Mouse (Mus musculus): Measurements from ENCODE around the gene Rprd1b.

The Rprd1b gene

DNA sequence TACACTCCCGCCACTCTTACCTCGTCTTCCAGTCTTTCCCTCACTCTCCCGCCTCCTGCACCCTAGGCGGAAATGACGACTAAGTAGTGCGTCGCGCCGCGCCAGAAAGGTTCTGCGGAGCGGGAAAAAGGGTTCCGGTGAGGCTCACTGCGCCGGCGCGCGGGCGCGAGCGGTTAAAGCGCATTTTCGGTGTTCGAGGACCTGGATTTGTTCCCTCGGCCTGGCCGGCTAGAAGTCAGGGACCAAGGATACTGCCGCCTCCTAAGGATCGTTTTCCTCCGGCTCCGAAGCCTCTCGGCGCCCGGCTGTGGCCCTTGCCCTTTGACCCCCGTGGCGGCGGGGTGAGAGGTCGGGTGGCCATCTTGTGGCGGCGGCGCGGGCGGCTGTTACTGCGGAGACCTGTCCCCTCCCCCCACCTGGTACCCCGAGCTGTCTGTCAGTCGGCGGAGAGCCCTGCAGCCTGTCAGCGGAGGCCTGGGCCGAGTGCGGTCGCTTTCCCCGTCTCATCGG, at the start of gene Rprd1b, which contains the start of gene Tti1:
Gene Rprd1b (plus strand): TSS at position 144 of the 510 bp plus-strand sequence.
Gene Tti1 (minus strand): TSS at position 80 of the 510 bp plus-strand sequence.
- in situ Hi-C loops (cut with MboI; ENCODE audit: low pct_unique_long_range_greater_than_20kb in 1 of 2, low sequenced_read_pairs in 2 of 2, unreplicated experiment in 1 of 2): no loop called here

DNA sequence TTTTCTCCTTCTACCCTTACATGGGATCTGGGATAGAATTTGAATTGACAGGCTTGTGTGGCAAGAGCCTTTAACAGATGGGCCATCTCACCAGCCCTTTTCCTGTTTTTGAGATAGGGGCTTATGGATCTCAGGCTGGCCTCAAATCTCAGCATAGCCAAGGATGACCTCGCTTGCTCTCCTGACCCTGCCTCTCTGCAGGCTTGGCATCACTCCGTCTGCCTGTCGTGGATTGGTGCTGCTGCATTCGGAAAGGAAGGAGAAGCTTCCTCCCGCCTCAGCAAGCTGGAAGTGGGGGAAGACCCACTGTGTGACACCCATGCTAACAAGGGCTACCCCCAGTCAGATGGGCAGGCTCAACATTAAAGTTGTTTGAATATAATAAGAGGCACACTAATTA, 49.1 kb upstream of the Rprd1b start:
- in situ Hi-C loops (cut with MboI; ENCODE audit: low pct_unique_long_range_greater_than_20kb in 1 of 2, low sequenced_read_pairs in 2 of 2, unreplicated experiment in 1 of 2): no loop called here

- in situ Hi-C loops (cut with MboI; ENCODE audit: low pct_unique_long_range_greater_than_20kb in 1 of 2, low sequenced_read_pairs in 2 of 2, unreplicated experiment in 1 of 2): loop anchor here in 1 of 2 experiments (10.0 kb wide), 1 partner anchor 238 kb away; no protein-coding TSS in a partner anchor
These were observed 45.6 kb upstream of the Rprd1b start for GRCm38 (mm10) chr2:157982727-157983126.

DNA sequence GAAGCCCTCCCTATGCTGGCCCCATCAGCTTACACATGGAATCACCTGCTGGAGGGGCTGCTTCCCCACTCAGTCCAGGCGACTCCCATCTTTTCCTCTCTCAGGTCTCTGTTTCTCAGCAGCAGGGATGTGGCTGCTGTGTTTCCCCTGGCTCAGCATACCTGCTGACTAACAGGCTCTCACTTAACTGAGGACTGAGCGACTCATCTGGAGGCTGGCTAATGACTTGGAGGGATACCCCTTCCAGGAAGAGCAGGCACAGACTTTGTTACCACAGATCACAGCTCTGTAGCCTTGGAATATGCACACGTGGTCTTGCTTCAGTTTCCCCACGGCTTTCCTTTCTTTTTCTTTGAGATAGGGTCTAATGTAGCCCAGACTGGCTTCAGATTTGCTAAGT, 45.0 kb upstream of the Rprd1b start:
- in situ Hi-C loops (cut with MboI; ENCODE audit: low pct_unique_long_range_greater_than_20kb in 1 of 2, low sequenced_read_pairs in 2 of 2, unreplicated experiment in 1 of 2): loop anchor here in 1 of 2 experiments (10.0 kb wide), 1 partner anchor 238 kb away; no protein-coding TSS in a partner anchor

- in situ Hi-C loops (cut with MboI; ENCODE audit: low pct_unique_long_range_greater_than_20kb in 1 of 2, low sequenced_read_pairs in 2 of 2, unreplicated experiment in 1 of 2): loop anchor here in 1 of 2 experiments (10.0 kb wide), 1 partner anchor 241 kb away; no protein-coding TSS in a partner anchor
These were observed 42.7 kb upstream of the Rprd1b start for GRCm38 (mm10) chr2:157985611-157986010.

GRCm38 (mm10) chr2:157986235-157986634, 42.1 kb upstream of the Rprd1b start:
- in situ Hi-C loops (cut with MboI; ENCODE audit: low pct_unique_long_range_greater_than_20kb in 1 of 2, low sequenced_read_pairs in 2 of 2, unreplicated experiment in 1 of 2): loop anchor here in 1 of 2 experiments (10.0 kb wide), 1 partner anchor 241 kb away; no protein-coding TSS in a partner anchor

DNA sequence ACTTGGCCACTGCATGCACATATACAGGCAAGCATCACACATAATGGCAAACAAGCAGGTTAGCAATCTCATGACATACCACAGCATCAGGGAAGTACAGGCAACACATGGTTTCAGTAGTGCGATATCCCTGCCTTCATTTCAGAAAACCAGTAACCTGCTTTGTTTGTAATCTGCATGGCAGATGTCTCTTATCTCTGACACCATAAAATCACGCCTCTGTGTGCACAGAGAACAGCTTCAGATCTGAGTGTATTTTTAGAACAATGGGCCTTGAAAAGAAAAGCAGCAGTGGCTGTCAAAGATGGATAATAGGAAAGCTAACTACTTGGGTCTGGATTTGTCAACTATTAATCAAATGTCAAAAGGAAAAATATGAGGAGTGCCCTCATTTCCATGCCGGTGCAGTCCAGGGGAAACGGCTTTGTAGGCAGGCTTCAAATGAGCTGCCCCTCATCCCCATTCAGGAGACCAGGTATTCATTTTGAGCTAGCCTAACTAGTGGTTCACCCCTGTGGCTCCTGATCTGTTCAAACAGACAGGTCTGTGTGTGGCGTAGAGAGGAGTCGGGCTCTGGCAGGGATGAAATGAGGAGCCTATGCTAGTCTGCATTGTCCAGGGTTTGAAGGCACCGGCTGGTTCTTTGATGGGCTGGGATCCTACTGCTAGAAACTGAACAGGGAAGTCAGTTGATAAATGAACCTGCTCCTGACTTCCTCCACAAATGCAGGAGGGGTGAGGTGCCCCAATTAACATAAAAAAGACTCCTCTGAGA, 39.7 kb upstream of the Rprd1b start:
- in situ Hi-C loops (cut with MboI; ENCODE audit: low pct_unique_long_range_greater_than_20kb in 1 of 2, low sequenced_read_pairs in 2 of 2, unreplicated experiment in 1 of 2): loop anchor here in 1 of 2 experiments (10.0 kb wide), 1 partner anchor 244 kb away; no protein-coding TSS in a partner anchor

GRCm38 (mm10) chr2:157989946-157990345, 38.4 kb upstream of the Rprd1b start:
- in situ Hi-C loops (cut with MboI; ENCODE audit: low pct_unique_long_range_greater_than_20kb in 1 of 2, low sequenced_read_pairs in 2 of 2, unreplicated experiment in 1 of 2): loop anchor here in 1 of 2 experiments (10.0 kb wide), 1 partner anchor 245 kb away; no protein-coding TSS in a partner anchor

- in situ Hi-C loops (cut with MboI; ENCODE audit: low pct_unique_long_range_greater_than_20kb in 1 of 2, low sequenced_read_pairs in 2 of 2, unreplicated experiment in 1 of 2): no loop called here
These were observed 37.3 kb upstream of the Rprd1b start for GRCm38 (mm10) chr2:157991026-157991425.

DNA sequence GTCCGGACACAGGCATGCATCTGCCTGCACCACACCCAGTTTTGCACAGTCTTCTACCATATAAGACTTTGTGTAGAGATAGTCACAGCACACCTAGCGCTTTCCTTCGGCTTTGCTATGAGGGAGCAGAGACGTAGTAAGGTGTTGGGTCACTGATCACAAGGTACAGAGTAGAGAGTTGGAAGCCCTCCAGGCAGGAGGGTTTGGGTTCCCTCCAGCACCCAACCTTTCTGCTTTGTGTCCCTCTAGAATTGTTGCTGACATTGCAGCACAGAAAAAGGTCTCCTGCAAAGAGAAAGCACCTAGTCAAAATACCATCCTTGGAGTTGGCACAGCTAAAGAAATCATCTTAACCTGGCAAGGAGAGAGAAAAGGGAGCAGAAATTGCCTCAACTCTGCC, 35.8 kb upstream of the Rprd1b start:
- in situ Hi-C loops (cut with MboI; ENCODE audit: low pct_unique_long_range_greater_than_20kb in 1 of 2, low sequenced_read_pairs in 2 of 2, unreplicated experiment in 1 of 2): no loop called here

DNA sequence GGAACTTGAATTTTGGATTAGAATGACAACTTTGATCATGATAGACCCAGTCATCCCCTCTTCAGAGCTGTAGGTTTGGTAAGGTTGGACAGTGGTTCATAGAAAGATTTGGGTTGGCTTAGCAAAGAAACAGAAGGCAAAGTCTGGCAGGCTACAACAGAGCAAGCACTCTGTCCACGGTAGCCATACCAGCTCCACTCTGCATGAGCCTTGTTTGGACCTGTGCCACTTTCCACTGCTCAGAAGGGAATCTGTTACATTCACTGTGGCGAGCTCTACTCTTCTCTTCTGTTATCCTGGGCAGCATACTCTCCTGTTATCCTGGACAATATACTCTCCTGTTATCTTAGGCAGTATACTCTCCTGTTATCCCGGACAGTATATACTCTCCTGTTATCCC, 29.5 kb upstream of the Rprd1b start:
- in situ Hi-C loops (cut with MboI; ENCODE audit: low pct_unique_long_range_greater_than_20kb in 1 of 2, low sequenced_read_pairs in 2 of 2, unreplicated experiment in 1 of 2): no loop called here

DNA sequence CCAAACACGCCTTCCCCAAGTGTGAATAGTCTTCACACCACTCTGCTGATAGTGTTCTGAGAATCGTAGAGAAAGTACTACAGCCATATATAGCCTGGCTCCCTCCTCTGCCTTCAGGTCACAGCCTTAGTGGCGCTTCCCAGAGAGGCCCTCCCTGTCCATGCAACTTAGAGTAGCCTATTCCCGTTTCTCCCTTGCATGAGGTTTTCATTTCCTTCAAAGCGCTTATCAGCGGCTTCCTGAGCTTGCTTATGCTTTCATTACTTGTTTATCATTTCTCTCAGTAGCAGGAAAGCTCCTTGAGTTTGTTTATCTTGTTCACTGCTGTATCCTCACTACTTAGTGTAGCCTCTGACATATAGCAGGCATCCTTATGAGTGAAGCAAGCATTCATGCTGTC, 23.7 kb upstream of the Rprd1b start:
- in situ Hi-C loops (cut with MboI; ENCODE audit: low pct_unique_long_range_greater_than_20kb in 1 of 2, low sequenced_read_pairs in 2 of 2, unreplicated experiment in 1 of 2): no loop called here

DNA sequence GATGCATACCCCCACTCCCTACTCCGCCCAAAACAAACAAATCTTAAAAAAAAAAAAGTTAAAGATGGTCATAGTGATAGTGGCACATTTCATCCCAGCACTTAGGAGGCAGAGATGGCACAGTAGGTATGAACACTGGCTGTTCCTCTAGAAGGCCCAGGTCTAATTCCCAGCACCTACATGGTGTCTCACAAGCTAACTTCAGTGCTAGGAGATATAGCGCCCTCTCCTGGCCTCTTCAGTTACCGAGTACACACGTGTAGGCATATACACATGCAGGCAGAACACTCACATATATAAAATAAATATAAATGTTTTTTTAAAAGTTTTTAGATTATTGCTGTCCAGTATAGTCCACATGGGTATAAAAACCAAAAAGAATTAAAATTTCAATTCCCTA, 22.7 kb upstream of the Rprd1b start:
- in situ Hi-C loops (cut with MboI; ENCODE audit: low pct_unique_long_range_greater_than_20kb in 1 of 2, low sequenced_read_pairs in 2 of 2, unreplicated experiment in 1 of 2): no loop called here

DNA sequence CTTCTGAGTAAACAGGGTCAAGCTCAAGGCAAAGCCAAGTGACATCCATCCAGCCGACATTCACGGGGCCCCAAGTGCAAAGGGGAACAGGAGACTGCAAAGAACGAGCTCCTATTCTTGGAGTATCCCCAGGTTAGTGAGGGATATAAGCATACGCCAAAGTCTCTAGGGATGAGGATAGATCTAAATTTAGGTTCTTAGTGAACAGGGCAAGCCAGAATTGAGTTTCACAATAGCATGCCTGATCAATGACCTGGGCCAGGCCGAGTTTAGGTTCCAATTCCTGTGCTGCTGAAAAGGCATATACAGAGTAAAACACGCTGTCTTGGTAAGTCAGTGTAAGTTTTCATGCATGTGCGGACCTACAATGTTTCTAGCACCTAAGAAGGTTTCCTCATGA, 18.9 kb upstream of the Rprd1b start:
- in situ Hi-C loops (cut with MboI; ENCODE audit: low pct_unique_long_range_greater_than_20kb in 1 of 2, low sequenced_read_pairs in 2 of 2, unreplicated experiment in 1 of 2): no loop called here

DNA sequence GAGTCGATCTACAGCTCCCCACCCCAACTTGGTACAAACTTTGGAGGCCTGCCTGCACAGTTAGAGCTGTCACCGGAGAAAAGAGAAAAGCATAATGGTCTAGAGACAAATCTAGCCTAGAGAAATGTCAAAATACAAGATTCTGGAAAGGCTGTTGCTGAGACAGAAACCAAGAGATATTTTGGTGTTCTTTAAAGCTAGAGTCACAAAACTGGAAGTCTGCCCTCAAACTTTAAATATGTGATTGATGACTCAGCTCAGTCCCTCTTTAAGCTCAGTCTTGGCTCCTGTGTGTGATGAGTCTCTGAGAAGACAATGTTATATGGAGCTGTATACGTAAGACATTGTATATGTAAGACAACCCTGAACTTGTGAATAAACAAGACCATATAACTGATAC, 15.7 kb upstream of the Rprd1b start:
- in situ Hi-C loops (cut with MboI; ENCODE audit: low pct_unique_long_range_greater_than_20kb in 1 of 2, low sequenced_read_pairs in 2 of 2, unreplicated experiment in 1 of 2): no loop called here

- in situ Hi-C loops (cut with MboI; ENCODE audit: low pct_unique_long_range_greater_than_20kb in 1 of 2, low sequenced_read_pairs in 2 of 2, unreplicated experiment in 1 of 2): no loop called here
These were observed 11.0 kb upstream of the Rprd1b start for GRCm38 (mm10) chr2:158017330-158017729.

GRCm38 (mm10) chr2:158027855-158028353, 393 bp upstream of the Rprd1b start:
- in situ Hi-C loops (cut with MboI; ENCODE audit: low pct_unique_long_range_greater_than_20kb in 1 of 2, low sequenced_read_pairs in 2 of 2, unreplicated experiment in 1 of 2): no loop called here

GRCm38 (mm10) chr2:158030007-158030406, 1.7 kb downstream of the Rprd1b start:
- in situ Hi-C loops (cut with MboI; ENCODE audit: low pct_unique_long_range_greater_than_20kb in 1 of 2, low sequenced_read_pairs in 2 of 2, unreplicated experiment in 1 of 2): no loop called here

DNA sequence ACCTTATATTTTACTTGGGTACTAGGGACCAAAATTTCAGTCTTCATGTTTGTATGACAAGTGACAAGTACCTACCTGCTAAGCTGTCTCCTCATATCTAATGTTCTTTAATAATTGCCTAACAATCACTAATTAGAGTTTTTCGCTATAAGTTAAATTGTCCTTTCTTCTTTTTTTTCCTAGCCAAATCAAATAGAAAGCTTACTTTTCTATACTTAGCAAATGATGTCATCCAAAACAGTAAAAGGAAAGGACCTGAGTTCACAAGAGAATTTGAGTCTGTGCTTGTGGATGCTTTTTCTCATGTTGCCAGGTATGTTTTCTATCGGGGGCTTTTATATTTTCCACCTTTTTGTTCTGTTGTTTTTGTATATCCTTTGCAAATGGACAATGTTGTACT, 7.5 kb downstream of the Rprd1b start:
- in situ Hi-C loops (cut with MboI; ENCODE audit: low pct_unique_long_range_greater_than_20kb in 1 of 2, low sequenced_read_pairs in 2 of 2, unreplicated experiment in 1 of 2): no loop called here

All from mouse embryonic stem cell (cell line).